Mouse (Mus musculus) heart, postnatal 25 days (tissue): ENCODE measurements at regions not wholly inside any gene's neighbourhood (a gene's known extent, or its start where the extent isn't known, plus 50 kb on each side); places are given as distances from the start of the nearest gene placed in this dataset.

ENCODE experiments used
- DNase-seq: peaks from one replicate; pipeline ENCODE4 v3.0.0; 2022; ENCODE audit warnings: low spot score
- intact Hi-C: fragments of 180-260 bp; cut with DNase I; formaldehyde crosslinking; loops from one replicate; pipeline ENCODE4 v1.15.1; 2025

GRCm38 (mm10) chr9:96419151-96419550 lies 54.9 kb upstream of the Atp1b3 start:
- DNase-seq = no peak
- intact Hi-C loops = no loop called here

- intact Hi-C loops = loop anchor here (2.0 kb wide), 1 partner anchor 15 kb away; no protein-coding TSS in a partner anchor
- no peak for DNase-seq
Observed at GRCm38 (mm10) chr9:96415873-96416570, 51.8 kb upstream of the Atp1b3 start.
